Mouse (Mus musculus): ENCODE results near the gene Gpr21. TPM values are rescaled to one million over a fixed set of nuclear protein-coding genes. Genes with fewer than 3 reads are reported as not detected.
"Not testable (repeated sequence)": the region's sequence is repeated elsewhere in the genome, so short reads cannot be mapped to it uniquely, and the experiment has no call there.

Gene Gpr21
- under 1 TPM; 0.60 to 0.78 TPM for total RNA-seq (2021)

- no peak for DNase-seq
- intact Hi-C loops (cut with DNase I), result loop anchor here (10.0 kb wide), 1 partner anchor 259 kb away; the partner anchor contains the start of gene Crb2
Observed at GRCm38 (mm10) chr2:37516030-37516710, at the start of gene Gpr21. Gpr21 (plus strand) TSS chr2:37516332.

- intact Hi-C loops (cut with DNase I), result no loop called here
- DNase-seq, result no peak
Observed at GRCm38 (mm10) chr2:37479559-37479958, 36.6 kb upstream of the Gpr21 start.

- no peak for DNase-seq
- intact Hi-C loops (cut with DNase I), result loop anchor here (5.0 kb wide), 1 partner anchor 83 kb away; no protein-coding TSS in a partner anchor
Observed at GRCm38 (mm10) chr2:37480039-37480438, 36.1 kb upstream of the Gpr21 start.

GRCm38 (mm10) chr2:37484165-37484564 lies 32.0 kb upstream of the Gpr21 start:
- intact Hi-C loops (cut with DNase I), result loop anchor here (5.0 kb wide), 1 partner anchor 87 kb away; no protein-coding TSS in a partner anchor
- DNase-seq, result no peak

- peak; percentile 31 to 44 for DNase-seq
- intact Hi-C loops (cut with DNase I), result loop anchor here (1.0 to 5.0 kb wide), 3 partner anchors 73 to 287 kb away; no protein-coding TSS in a partner anchor
Observed at GRCm38 (mm10) chr2:37485370-37485769, 30.8 kb upstream of the Gpr21 start.

GRCm38 (mm10) chr2:37486408-37486807 lies 29.7 kb upstream of the Gpr21 start:
- DNase-seq, result no peak
- intact Hi-C loops (cut with DNase I), result loop anchor here (5.0 kb wide), 2 partner anchors 74 to 286 kb away; no protein-coding TSS in a partner anchor

GRCm38 (mm10) chr2:37488956-37489355 lies 27.2 kb upstream of the Gpr21 start:
- DNase-seq, result no peak
- intact Hi-C loops (cut with DNase I), result loop anchor here (5.0 kb wide), 2 partner anchors 77 to 283 kb away; no protein-coding TSS in a partner anchor

- no peak for DNase-seq
- intact Hi-C loops (cut with DNase I), result no loop called here
Observed at GRCm38 (mm10) chr2:37497321-37497720, 18.8 kb upstream of the Gpr21 start.

- intact Hi-C loops (cut with DNase I), result not testable (repeated sequence)
Observed at GRCm38 (mm10) chr2:37505856-37506255, 10.3 kb upstream of the Gpr21 start.

GRCm38 (mm10) chr2:37511134-37511901 lies 4.8 kb upstream of the Gpr21 start:
- intact Hi-C loops (cut with DNase I), result loop anchor here (10.0 kb wide), 1 partner anchor 263 kb away; the partner anchor contains the start of gene Crb2
- DNase-seq, result no peak

More at GRCm38 (mm10) chr2:37505856-37506255, 10.3 kb upstream of the Gpr21 start:
- not testable (repeated sequence) for DNase-seq

- intact Hi-C loops (cut with DNase I), result loop anchor here (10.0 kb wide), 1 partner anchor 258 kb away; the partner anchor contains the start of gene Crb2
Observed at GRCm38 (mm10) chr2:37516922-37517462, 860 bp downstream of the Gpr21 start.

GRCm38 (mm10) chr2:37518561-37519285 lies 2.6 kb downstream of the Gpr21 start:
- DNase-seq, result no peak
- intact Hi-C loops (cut with DNase I), result loop anchor here (10.0 kb wide), 1 partner anchor 256 kb away; the partner anchor contains the start of gene Crb2

More at GRCm38 (mm10) chr2:37516922-37517462, 860 bp downstream of the Gpr21 start:
- no peak for DNase-seq

- DNase-seq, result no peak
- intact Hi-C loops (cut with DNase I), result loop anchor here (10.0 kb wide), 1 partner anchor 256 kb away; the partner anchor contains the start of gene Crb2
Observed at GRCm38 (mm10) chr2:37519286-37519640, 3.1 kb downstream of the Gpr21 start.

- no peak for DNase-seq
- intact Hi-C loops (cut with DNase I), result no loop called here
Observed at GRCm38 (mm10) chr2:37527587-37527986, 11.5 kb downstream of the Gpr21 start.

GRCm38 (mm10) chr2:37529397-37529796 lies 13.3 kb downstream of the Gpr21 start:
- intact Hi-C loops (cut with DNase I), result no loop called here
- DNase-seq, result no peak

GRCm38 (mm10) chr2:37530766-37531165 lies 14.6 kb downstream of the Gpr21 start:
- no peak for DNase-seq
- intact Hi-C loops (cut with DNase I), result no loop called here

- intact Hi-C loops (cut with DNase I), result no loop called here
- no peak for DNase-seq
Observed at GRCm38 (mm10) chr2:37531639-37532038, 15.5 kb downstream of the Gpr21 start.

- peak in 1 of 2 experiments; percentile 8 for DNase-seq
- intact Hi-C loops (cut with DNase I), result no loop called here
Observed at GRCm38 (mm10) chr2:37549346-37550012, 33.3 kb downstream of the Gpr21 start.

- DNase-seq, result no peak
- intact Hi-C loops (cut with DNase I), result no loop called here
Observed at GRCm38 (mm10) chr2:37556366-37556765, 40.2 kb downstream of the Gpr21 start.

GRCm38 (mm10) chr2:37565579-37565978 lies 49.4 kb downstream of the Gpr21 start:
- intact Hi-C loops (cut with DNase I), result no loop called here
- no peak for DNase-seq

Data from heart, postnatal 36 days (tissue).